8 mouse cellular contexts compared by ENCODE assay signal in the genomic region with DNA sequence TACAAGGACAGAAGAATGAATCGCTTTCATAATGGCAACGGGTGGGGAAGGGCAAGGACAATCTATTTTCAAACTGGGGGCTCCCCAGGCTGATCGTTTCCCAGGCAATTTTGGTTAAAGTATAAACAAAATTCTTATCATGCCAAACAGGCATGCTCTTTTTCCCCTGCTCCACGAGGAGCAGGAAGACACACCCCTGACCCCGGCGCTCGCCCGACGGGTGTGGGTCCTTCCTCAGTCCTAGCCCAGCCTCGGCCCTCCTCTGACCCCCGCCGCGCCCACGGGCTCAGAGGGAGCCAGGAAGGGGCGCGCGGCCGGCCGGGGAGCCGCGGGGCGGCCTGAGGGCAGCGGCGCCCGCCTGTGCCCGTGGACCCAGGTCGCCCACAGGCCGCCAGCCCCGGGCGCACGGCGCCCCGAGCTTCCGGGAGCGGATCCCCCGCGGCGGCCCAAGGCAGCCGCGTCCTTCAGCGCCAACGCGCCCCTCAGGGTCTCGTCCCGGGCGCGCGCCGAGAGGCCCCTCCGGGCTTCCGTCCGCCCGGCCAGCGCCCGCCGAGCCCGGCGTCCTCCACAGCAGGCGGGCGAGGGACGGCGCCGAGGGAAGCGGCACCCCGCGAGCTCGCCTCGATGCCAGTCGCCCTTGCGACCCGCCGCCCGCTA. TPM values are rescaled to one million over a fixed set of nuclear protein-coding genes. Genes with fewer than 3 reads are reported as not detected.
A peak's percentile ranks its signal among the peaks of the same experiment; 100 is the strongest.
DNase-seq lines count a peak whose midpoint lies in the region; ATAC-seq and TF ChIP-seq lines count a peak whose summit lies in the region.

No protein-coding gene starts in this region.

- no peak for DNase-seq in CH12.LX (ENCODE audit: extremely low read depth)
- peak; percentile 31 for DNase-seq in WW6 (ENCODE audit: low read depth, low spot score)
- DNase-seq in embryo, embryonic 9.5 days (ENCODE audit: extremely low spot score): peak; percentile 71
- peak in 1 of 2 experiments; percentile 88 for DNase-seq in heart, adult 2 months
- peak; percentile 84 to 90 for DNase-seq in lung, adult 18-20 months
- no peak for DNase-seq in left cerebral cortex, postnatal 36 days (ENCODE audit: low spot score in 2 of 2)

- no peak for TF ChIP-seq POLR2A in CH12.LX (IDR thresholded peaks at IDR 0.05; ENCODE audit: low read depth, low read length)
- TF ChIP-seq POLR2A in heart, adult 2 months (IDR thresholded peaks at IDR 0.05; ENCODE audit: insufficient read depth, low read depth, low read length): peak; percentile 53; the same call in 1 of the 2 replicates

- peak overlapping the region; percentile 88 for H3K9ac ChIP-seq in CH12.LX (ENCODE audit: insufficient read depth, low read depth)
- H3K9ac ChIP-seq in heart, adult 2 months (ENCODE audit: low read depth, low read length): peak overlapping the region; percentile 97
- peak overlapping the region; percentile 96 for H3K9ac ChIP-seq in intestine, postnatal 0 days (ENCODE audit: low read depth, low read length)
- peak overlapping the region; percentile 92 for H3K9ac ChIP-seq in neural tube, embryonic 13.5 days

- TF ChIP-seq CTCF in CH12.LX (conservative IDR thresholded peaks at IDR 0.05 in 1 of 2, IDR thresholded peaks at IDR 0.05 in 1 of 2; ENCODE audit: low read depth in 2 of 2, low read length in 2 of 2): no peak
- no peak for TF ChIP-seq CTCF in heart, adult 2 months (IDR thresholded peaks at IDR 0.05)
- no peak for TF ChIP-seq CTCF in intestine, postnatal 0 days (IDR thresholded peaks at IDR 0.05; ENCODE audit: low read depth)

- H3K27ac ChIP-seq in CH12.LX (ENCODE audit: insufficient read depth, low read depth): no peak overlapping the region
- H3K27ac ChIP-seq in heart, adult 2 months: peak overlapping the region; percentile 96
- H3K27ac ChIP-seq in intestine, postnatal 0 days (ENCODE audit: low read depth, low read length): peak overlapping the region; percentile 90
- H3K27ac ChIP-seq in neural tube, embryonic 13.5 days (replicated peaks): peak overlapping the region; percentile 94

- no peaks in the 10 kb centered on the region for H3K27me3 ChIP-seq in CH12.LX (replicated peaks)
- H3K27me3 ChIP-seq in heart, adult 2 months (ENCODE audit: control insufficient read depth, insufficient read depth, low read length): no peaks in the 10 kb centered on the region
- no peaks in the 10 kb centered on the region for H3K27me3 ChIP-seq in intestine, postnatal 0 days (replicated peaks; ENCODE audit: control insufficient read depth, insufficient read depth, low read length)
- H3K27me3 ChIP-seq in neural tube, embryonic 13.5 days: no peaks in the 10 kb centered on the region

- peak overlapping the region; percentile 65 to 92 (median 83) for H3K4me3 ChIP-seq in CH12.LX (replicated peaks in 1 of 3; ENCODE audit: low read depth in 2 of 3, low read length in 2 of 3, poor library complexity in 1 of 3)
- peak overlapping the region; percentile 93 for H3K4me3 ChIP-seq in heart, adult 2 months
- peak overlapping the region; percentile 98 for H3K4me3 ChIP-seq in intestine, postnatal 0 days (ENCODE audit: low read depth, low read length)
- peak overlapping the region; percentile 89 for H3K4me3 ChIP-seq in neural tube, embryonic 13.5 days

- H3K79me2 ChIP-seq in CH12.LX (replicated peaks; ENCODE audit: control insufficient read depth, extremely low read depth, insufficient read depth, poor library complexity, severe bottlenecking): 0 out of 2 replicates have a peak, but pooled peaks cover 4% of the 10 kb centered on the region
- peaks cover 3% of the 10 kb centered on the region for H3K79me2 ChIP-seq in heart, adult 2 months (replicated peaks; ENCODE audit: control insufficient read depth, insufficient read depth, low read length)

- dilution Hi-C loops in CH12.LX (cut with MboI; ENCODE audit: extremely low pct_ligation_motif_present, extremely low pct_unique_long_range_greater_than_20kb, low sequenced_read_pairs): no loop called here

- peaks cover 0 to 1% of the 10 kb centered on the region in 2 experiments for H3K36me3 ChIP-seq in CH12.LX (replicated peaks in 1 of 2; ENCODE audit: control insufficient read depth in 1 of 2, insufficient read depth in 1 of 2, low read length in 1 of 2)
- peaks cover 28% of the 10 kb centered on the region for H3K36me3 ChIP-seq in heart, adult 2 months (ENCODE audit: control insufficient read depth, insufficient read depth, low read length)
- H3K36me3 ChIP-seq in intestine, postnatal 0 days (ENCODE audit: control insufficient read depth, insufficient read depth): no peaks in the 10 kb centered on the region
- no peaks in the 10 kb centered on the region for H3K36me3 ChIP-seq in neural tube, embryonic 13.5 days

- no peak for TF ChIP-seq RAD21 in CH12.LX (IDR thresholded peaks at IDR 0.05; ENCODE audit: low read depth, low read length)

- H3K4me1 ChIP-seq in CH12.LX (ENCODE audit: control insufficient read depth in 1 of 2, insufficient read depth in 2 of 2): peaks cover 0 to 11% of the 10 kb centered on the region in 2 experiments; a peak in 3 of 4 replicates
- peaks cover 8% of the 10 kb centered on the region for H3K4me1 ChIP-seq in heart, adult 2 months (ENCODE audit: control insufficient read depth, insufficient read depth, low read length)
- H3K4me1 ChIP-seq in intestine, postnatal 0 days (replicated peaks; ENCODE audit: control insufficient read depth, insufficient read depth, low read length): no peaks in the 10 kb centered on the region
- H3K4me1 ChIP-seq in neural tube, embryonic 13.5 days (replicated peaks): peaks cover 23% of the 10 kb centered on the region

- H3K4me2 ChIP-seq in CH12.LX (ENCODE audit: insufficient read depth, low read depth, poor library complexity, severe bottlenecking): peak overlapping the region; percentile 71; the same call in 1 of the 2 replicates
- H3K4me2 ChIP-seq in intestine, postnatal 0 days (replicated peaks; ENCODE audit: low read depth): peak overlapping the region; percentile 80
- H3K4me2 ChIP-seq in neural tube, embryonic 13.5 days: peak overlapping the region; percentile 73

- no peak for TF ChIP-seq EP300 in CH12.LX (IDR thresholded peaks at IDR 0.05; ENCODE audit: low read length)
- peak; percentile 65; the same call in 1 of the 2 replicates for TF ChIP-seq EP300 in heart, adult 2 months (IDR thresholded peaks at IDR 0.05; ENCODE audit: insufficient read depth, low read depth, low read length)

- in situ Hi-C loops in CH12.LX (cut with MboI; ENCODE audit: low pct_ligation_motif_present, low pct_unique_long_range_greater_than_20kb, low sequenced_read_pairs): no loop called here

- no peaks in the 10 kb centered on the region for H3K9me3 ChIP-seq in CH12.LX (replicated peaks; ENCODE audit: low read length)
- H3K9me3 ChIP-seq in intestine, postnatal 0 days (ENCODE audit: control insufficient read depth): no peaks in the 10 kb centered on the region
- H3K9me3 ChIP-seq in neural tube, embryonic 13.5 days: no peaks in the 10 kb centered on the region

- WGBS in heart, adult 2 months: under 1% methylated on average over 54 of the region's 73 CpGs
- WGBS in intestine, postnatal 0 days: 0% methylated on average over 27 of the region's 73 CpGs
- WGBS in neural tube, embryonic 13.5 days: under 1% methylated on average over 70 of the region's 73 CpGs

- intact Hi-C loops in heart, adult 2 months (cut with DNase I): loop anchor here (1.0 to 2.0 kb wide), 3 partner anchors 11 to 58 kb away; no protein-coding TSS in a partner anchor
- intact Hi-C loops in left cerebral cortex, postnatal 36 days (cut with DNase I): loop anchor here (5.0 kb wide), 1 partner anchor 46 kb away; no protein-coding TSS in a partner anchor

- peak; percentile 77 for ATAC-seq in intestine, postnatal 0 days
- peak; percentile 83 for ATAC-seq in neural tube, embryonic 13.5 days (ENCODE audit: low read depth)

TF ChIP-seq in CH12.LX, 34 proteins besides CTCF, POLR2A, EP300 and RAD21:
- no peak for TF ChIP-seq MEF2A (IDR thresholded peaks at IDR 0.05; ENCODE audit: borderline replicate concordance, low read depth, low read length)
- no peak for TF ChIP-seq MAFK (IDR thresholded peaks at IDR 0.05; ENCODE audit: insufficient replicate concordance, low read length)
- TF ChIP-seq ZKSCAN1 (IDR thresholded peaks at IDR 0.05; ENCODE audit: borderline replicate concordance, low read depth, low read length): no peak
- TF ChIP-seq MAZ (IDR thresholded peaks at IDR 0.05; ENCODE audit: low read depth, low read length): no peak
- no peak for TF ChIP-seq MYC (IDR thresholded peaks at IDR 0.05; ENCODE audit: low read depth, low read length)
- TF ChIP-seq KAT2A (IDR thresholded peaks at IDR 0.05; ENCODE audit: insufficient replicate concordance, low read length): 0 out of 2 replicates have a peak, but pooled peaks have one; percentile 12
- peak; percentile 66; the same call in 1 of the 2 replicates for TF ChIP-seq UBTF (IDR thresholded peaks at IDR 0.05; ENCODE audit: low read depth, low read length)

RNA-seq across cellular contexts. Expression of gene 4931406P16Rik, which starts 0.4 kb away (rescaled TPM):
- total RNA-seq in CH12.LX (2012; rRNA removed) (9.0 and 10.0 TPM in 2 replicates), CH12.LX (2014; rRNA removed) (11.7 and 11.8 TPM in 2 replicates)
- 10.2 and 15.6 TPM in 2 replicates for polyA plus RNA-seq in CH12.LX (2012; ENCODE audit: insufficient read length, low read depth)
- total RNA-seq in heart, adult 2 months (2021): 10 to 100 TPM; 40.7 to 44.1 TPM
- 24.9 and 32.5 TPM in 2 replicates for polyA plus RNA-seq in heart, adult 2 months (2012; rRNA removed)
- polyA plus RNA-seq in intestine, postnatal 0 days (2015; fragmentation: Nextera tagmentation; extraction: Ambion mirVana): 18.6 and 21.2 TPM in 2 replicates
- polyA plus RNA-seq in neural tube, embryonic 13.5 days (2015; fragmentation: Nextera tagmentation; extraction: Ambion mirVana): 32.5 and 34.9 TPM in 2 replicates
- 10 to 100 TPM; 38.6 to 49.4 TPM for total RNA-seq in left cerebral cortex, postnatal 36 days (2021)

Comparison
In these comparisons a context has a peak if more than half of its experiments do, and no peak if none do; other contexts are left out.
1. DNase-seq: peak in WW6 (single experiment), embryo, embryonic 9.5 days (single experiment) and lung, adult 18-20 months (2 of 2); none in CH12.LX (single experiment) and left cerebral cortex, postnatal 36 days (0 of 2).
2. Peak in every context shown above with its lines, with median percentiles within 50 percentile points of each other: H3K4me2 ChIP-seq, H3K4me3 ChIP-seq and H3K9ac ChIP-seq.